Mouse (Mus musculus) forebrain, embryonic 16.5 days (tissue): ENCODE results near the gene Hdac4. TPM values are rescaled to one million over a fixed set of nuclear protein-coding genes. Genes with fewer than 3 reads are reported as not detected.
A peak's percentile ranks its signal among the peaks of the same experiment; 100 is the strongest.

ENCODE experiments used
- ATAC-seq: fragments of 200-750 bp; cut with Nextera tagmentation; 2 replicates; pipeline ENCODE4 v1.8.0; 2017; ENCODE audit warnings: mild to moderate bottlenecking, moderate library complexity
- H3K27ac ChIP-seq: fragments of 300-500 bp; sonication (generic); 2 replicates; pipeline ENCODE4 v1.5.1; 2014; ENCODE audit warnings: low read length, control low read depth
- H3K27me3 ChIP-seq: fragments of 300-500 bp; sonication (generic); replicated peaks from 2 replicates; pipeline ENCODE4 v1.6.1; 2014; ENCODE audit warnings: low read length; ENCODE audit not compliant: control insufficient read depth, insufficient read depth
- H3K36me3 ChIP-seq: fragments of 300-500 bp; sonication (generic); 2 replicates; pipeline ENCODE4 v1.6.1; 2014; ENCODE audit not compliant: control insufficient read depth, insufficient read depth
- H3K4me1 ChIP-seq: fragments of 300-500 bp; sonication (generic); replicated peaks from 2 replicates; pipeline ENCODE4 v1.6.1; 2014; ENCODE audit warnings: low read length; ENCODE audit not compliant: control insufficient read depth, insufficient read depth
- H3K4me2 ChIP-seq: fragments of 300-500 bp; sonication (generic); 2 replicates; pipeline ENCODE4 v1.6.1; 2014; ENCODE audit warnings: mild to moderate bottlenecking, low read length, control low read depth
- H3K4me3 ChIP-seq: fragments of 300-500 bp; sonication (generic); replicated peaks from 2 replicates; pipeline ENCODE4 v1.5.1; 2014; ENCODE audit warnings: mild to moderate bottlenecking, low read length, control low read depth
- H3K9ac ChIP-seq: fragments of 300-500 bp; sonication (generic); replicated peaks from 2 replicates; pipeline ENCODE4 v1.6.1; 2014; ENCODE audit warnings: low read depth, low read length, control low read depth
- H3K9me3 ChIP-seq: fragments of 300-500 bp; sonication (generic); 2 replicates; pipeline ENCODE4 v1.6.1; 2016; ENCODE audit warnings: low read length; ENCODE audit not compliant: control insufficient read depth
- WGBS: fragments of 180-500 bp; shearing (Covaris S2); extraction: QIAGEN DNeasy Blood & Tissue Kit; methylation state at CpG from one replicate; pipeline ENCODE4 v1.1.7; 2014; 5-methylcytosine and 5-hydroxymethylcytosine counted together
- polyA plus RNA-seq: library from polyadenylated mRNA; unstranded; fragments of >200 nt; fragmentation: Nextera tagmentation; extraction: Ambion mirVana; gene quantifications from 2 replicates; pipeline ENCODE4 v1.2.1, GENCODE M21; 2015

Hdac4 gene
- polyA plus RNA-seq, 1 experiment from 2014 or later, result 31.3 TPM

DNA sequence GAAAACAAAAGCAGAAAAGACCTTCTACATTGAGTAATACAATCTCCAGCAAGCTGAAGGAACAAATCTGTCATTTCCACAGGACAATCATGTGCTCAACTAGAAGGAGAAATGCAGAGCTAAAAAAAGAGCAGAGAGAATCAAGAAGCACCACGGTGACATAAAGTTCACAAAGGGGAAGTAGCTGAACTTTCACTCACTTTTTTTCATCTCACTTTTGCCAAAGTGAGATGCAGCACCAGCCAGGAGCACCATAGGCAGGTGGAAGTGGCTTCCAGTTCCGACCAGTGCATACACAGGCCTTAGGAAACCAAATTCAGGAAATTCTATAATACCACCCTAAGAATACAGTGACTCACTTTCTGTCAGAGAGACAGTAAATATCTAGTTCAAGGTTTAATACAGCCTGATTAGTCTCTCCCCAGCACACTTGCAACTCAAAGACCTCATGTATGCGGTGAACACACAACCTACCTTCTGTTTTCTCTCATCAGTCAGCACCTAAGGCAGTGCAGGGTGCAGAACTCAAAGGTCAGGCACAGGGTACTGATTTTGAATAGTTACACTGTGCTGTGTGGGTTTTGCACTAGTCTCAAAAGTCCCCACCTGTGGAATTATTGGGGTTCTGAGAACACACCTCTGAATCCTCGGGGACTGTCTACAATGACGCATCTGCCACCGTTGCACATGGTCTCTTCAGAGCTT, 112.5 kb downstream of the Hdac4 start:
- Histone ChIP-seq H3K9me3 (no peaks in the 10 kb centered on the region), H3K4me1 (peaks cover 19% of the 10 kb centered on the region), H3K36me3 (no peaks in the 10 kb centered on the region), H3K4me3 (no peak overlapping the region), H3K27ac (no peak overlapping the region), H3K27me3 (no peaks in the 10 kb centered on the region), H3K4me2 (no peak overlapping the region), H3K9ac (no peak overlapping the region)
- WGBS, result 56% methylated on average over 6 of the region's 6 CpGs
- no peak for ATAC-seq

DNA sequence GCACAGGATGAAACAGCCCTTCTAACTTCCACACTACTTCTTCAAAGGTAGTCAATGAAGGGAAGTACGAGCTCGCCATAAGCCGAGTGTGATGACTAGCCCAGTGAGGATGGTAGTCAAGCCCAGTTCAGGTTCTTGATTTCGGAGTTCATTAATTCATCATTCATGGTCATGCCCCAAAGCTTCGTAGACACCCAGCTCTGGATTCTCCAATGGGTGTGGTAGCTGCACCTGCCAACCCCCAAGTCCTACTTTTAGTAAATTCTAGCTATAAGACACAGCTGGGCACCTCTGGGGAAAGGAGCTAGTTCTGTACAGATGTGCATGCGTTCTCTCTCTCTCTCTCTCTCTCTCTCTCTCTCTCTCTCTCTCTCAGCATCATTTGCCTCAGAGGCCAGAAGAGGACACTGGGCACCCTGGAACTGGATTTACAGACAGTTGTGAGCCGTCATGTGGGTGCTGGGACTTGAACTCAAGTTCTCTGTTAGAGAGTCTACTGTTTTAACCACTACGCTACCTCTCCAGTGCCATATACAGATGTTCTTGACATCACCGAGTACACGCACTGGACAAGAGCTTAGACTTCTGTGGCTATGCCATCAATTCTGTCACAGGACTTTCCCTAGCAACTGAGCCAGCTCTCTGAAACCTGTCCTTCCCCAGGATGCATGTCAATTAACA, 113.2 kb downstream of the Hdac4 start:
- Histone ChIP-seq H3K27me3 (no peaks in the 10 kb centered on the region), H3K9me3 (no peaks in the 10 kb centered on the region), H3K4me3 (no peak overlapping the region), H3K4me1 (peaks cover 19% of the 10 kb centered on the region), H3K36me3 (no peaks in the 10 kb centered on the region), H3K27ac (no peak overlapping the region), H3K4me2 (no peak overlapping the region), H3K9ac (no peak overlapping the region)
- no peak for ATAC-seq
- WGBS, result 88% methylated on average over 10 of the region's 10 CpGs

GRCm38 (mm10) chr1:92079982-92080537, 115.4 kb downstream of the Hdac4 start:
- WGBS, result 88% methylated on average over 11 of the region's 11 CpGs
- no peak for ATAC-seq
- Histone ChIP-seq H3K27ac (no peak overlapping the region), H3K36me3 (no peaks in the 10 kb centered on the region), H3K4me1 (peaks cover 13% of the 10 kb centered on the region), H3K4me3 (no peak overlapping the region), H3K27me3 (no peaks in the 10 kb centered on the region), H3K9me3 (no peaks in the 10 kb centered on the region), H3K4me2 (no peak overlapping the region), H3K9ac (no peak overlapping the region)

DNA sequence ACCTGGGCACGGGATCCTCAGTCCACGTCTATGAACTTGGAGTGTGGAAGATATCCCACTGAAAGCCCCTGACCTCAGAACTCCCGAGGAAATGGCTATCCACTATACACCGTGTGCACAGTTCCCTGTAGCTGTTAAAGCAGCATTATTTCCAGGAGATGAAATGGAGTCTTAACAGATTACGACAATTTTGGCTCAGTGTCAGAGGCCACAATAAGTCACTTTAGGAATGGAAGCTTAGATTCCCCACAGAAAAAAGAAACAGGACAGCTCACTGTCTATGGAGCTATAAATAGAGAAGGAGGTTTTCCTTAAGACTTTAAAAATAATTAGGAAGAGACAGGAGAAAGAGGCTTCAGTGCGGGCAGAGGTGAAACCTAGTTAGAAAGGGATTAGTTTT, 120.2 kb downstream of the Hdac4 start:
- Histone ChIP-seq H3K4me3 (no peak overlapping the region), H3K4me2 (no peak overlapping the region), H3K36me3 (no peaks in the 10 kb centered on the region), H3K27me3 (no peaks in the 10 kb centered on the region), H3K27ac (no peak overlapping the region), H3K9ac (no peak overlapping the region), H3K4me1 (peaks cover 2% of the 10 kb centered on the region; the same call in 1 of the 2 replicates), H3K9me3 (no peaks in the 10 kb centered on the region)
- ATAC-seq, result no peak
- 63% methylated on average over 6 of the region's 6 CpGs for WGBS

DNA sequence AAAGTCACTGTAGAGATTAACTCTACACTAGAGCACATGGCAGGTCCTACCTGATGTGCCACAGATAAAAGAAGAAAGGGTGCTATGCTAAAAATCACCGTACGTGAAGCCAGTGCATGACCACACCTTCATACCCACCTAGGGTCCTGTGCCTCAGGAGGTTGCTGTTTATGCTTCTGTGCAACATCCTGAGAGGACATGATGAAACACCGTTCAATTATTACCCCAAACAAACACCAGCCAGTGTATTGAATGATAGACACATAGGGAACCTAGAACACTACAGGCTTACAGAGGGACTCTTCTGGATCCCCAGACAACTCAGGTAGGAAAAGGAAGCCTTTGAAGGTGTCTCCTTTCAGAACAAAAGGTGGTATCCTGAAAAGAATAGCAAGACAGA, 120.8 kb downstream of the Hdac4 start:
- no peaks in the 10 kb centered on the region for H3K27me3 ChIP-seq

GRCm38 (mm10) chr1:92069932-92070677, 125.4 kb downstream of the Hdac4 start:
- peak; percentile 62; the same call in 1 of the 2 replicates for ATAC-seq
- no peaks in the 10 kb centered on the region for H3K9me3 ChIP-seq
- H3K27ac ChIP-seq, result peak overlapping the region; percentile 4; the same call in 1 of the 2 replicates
- H3K36me3 ChIP-seq, result no peaks in the 10 kb centered on the region
- H3K4me3 ChIP-seq, result no peak overlapping the region
- WGBS, result 4% methylated on average over 2 of the region's 2 CpGs
- peaks cover 3% of the 10 kb centered on the region; the same call in 1 of the 2 replicates for H3K4me1 ChIP-seq
- H3K9ac ChIP-seq, result no peak overlapping the region
- no peak overlapping the region for H3K4me2 ChIP-seq
- no peaks in the 10 kb centered on the region for H3K27me3 ChIP-seq

More for the DNA sequence above, 120.8 kb downstream of the Hdac4 start:
- Histone ChIP-seq H3K4me2 (no peak overlapping the region), H3K9me3 (no peaks in the 10 kb centered on the region), H3K9ac (no peak overlapping the region), H3K27ac (no peak overlapping the region), H3K4me3 (no peak overlapping the region), H3K4me1 (peaks cover 5% of the 10 kb centered on the region; the same call in 1 of the 2 replicates), H3K36me3 (no peaks in the 10 kb centered on the region)
- WGBS, result 91% methylated on average over 3 of the region's 3 CpGs
- ATAC-seq, result no peak

- no peaks in the 10 kb centered on the region for H3K9me3 ChIP-seq
- no peak overlapping the region for H3K9ac ChIP-seq
- no peaks in the 10 kb centered on the region for H3K36me3 ChIP-seq
- 89% methylated on average over 7 of the region's 7 CpGs for WGBS
- ATAC-seq, result no peak
- no peak overlapping the region for H3K4me2 ChIP-seq
- H3K4me1 ChIP-seq, result peaks cover 3% of the 10 kb centered on the region; the same call in 1 of the 2 replicates
- no peak overlapping the region for H3K27ac ChIP-seq
- H3K27me3 ChIP-seq, result no peaks in the 10 kb centered on the region
- H3K4me3 ChIP-seq, result no peak overlapping the region
Measured at GRCm38 (mm10) chr1:92069464-92069863, 126.0 kb downstream of the Hdac4 start.

DNA sequence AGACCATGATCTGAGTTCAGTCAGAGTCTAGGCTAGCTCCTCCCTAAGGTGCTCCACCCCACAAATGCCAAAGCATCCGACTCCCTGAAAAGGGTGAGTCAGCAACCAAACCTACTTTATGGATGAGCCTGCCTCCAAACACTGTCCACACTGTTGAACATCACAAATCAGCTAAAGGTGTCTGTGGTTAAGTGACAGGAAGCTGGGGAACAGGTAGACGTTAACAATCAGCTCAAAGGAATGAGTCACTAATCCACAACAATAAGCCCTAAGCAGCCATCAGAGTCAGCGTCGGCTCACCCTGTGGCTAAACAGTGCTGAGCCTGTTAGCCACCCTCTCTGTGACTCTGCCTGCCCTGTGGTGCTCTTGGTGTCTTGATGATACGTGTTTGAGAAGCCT, 131.2 kb downstream of the Hdac4 start:
- Histone ChIP-seq H3K27me3 (no peaks in the 10 kb centered on the region), H3K27ac (no peak overlapping the region), H3K4me3 (no peak overlapping the region), H3K4me1 (peaks cover 9% of the 10 kb centered on the region), H3K36me3 (no peaks in the 10 kb centered on the region), H3K9ac (no peak overlapping the region), H3K4me2 (no peak overlapping the region), H3K9me3 (no peaks in the 10 kb centered on the region)
- 85% methylated on average over 5 of the region's 5 CpGs for WGBS
- no peak for ATAC-seq

DNA sequence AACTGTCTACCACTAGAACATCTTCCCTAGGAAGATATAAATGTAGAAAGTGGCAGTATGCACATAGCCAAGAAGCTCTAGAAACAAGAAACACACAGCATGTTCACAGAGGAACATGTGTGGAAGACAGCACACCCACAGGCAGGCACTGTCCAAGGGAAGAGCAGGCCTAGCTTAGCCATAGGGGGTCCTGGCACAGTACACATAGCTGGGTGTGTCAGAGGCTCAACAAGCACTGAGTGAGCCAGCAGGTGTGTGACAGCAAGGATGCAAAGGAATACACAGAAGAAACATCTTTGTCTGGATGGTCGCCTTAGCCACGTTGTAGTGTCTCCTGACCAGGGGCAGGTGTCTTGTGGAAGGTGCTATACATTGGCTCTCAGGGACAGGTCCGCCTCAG, 132.2 kb downstream of the Hdac4 start:
- Histone ChIP-seq H3K36me3 (no peaks in the 10 kb centered on the region), H3K4me3 (no peak overlapping the region), H3K27ac (no peak overlapping the region), H3K27me3 (no peaks in the 10 kb centered on the region), H3K4me2 (no peak overlapping the region), H3K4me1 (peaks cover 9% of the 10 kb centered on the region), H3K9me3 (no peaks in the 10 kb centered on the region), H3K9ac (no peak overlapping the region)
- 96% methylated on average over 3 of the region's 3 CpGs for WGBS
- ATAC-seq, result no peak
